Mouse (Mus musculus) T-helper 1 cell (primary cell): ENCODE measurements at regions not wholly inside any gene's neighbourhood (a gene's known extent, or its start where the extent isn't known, plus 50 kb on each side); places are given as distances from the start of the nearest gene placed in this dataset.

Source experiments
- in situ Hi-C: fragments of 300-600 bp; cut with MboI, MseI; formaldehyde crosslinking; loops from one replicate; pipeline ENCODE4 v1.15.1; 2025; ENCODE audit warnings: high pct_unique_total_duplicates

DNA sequence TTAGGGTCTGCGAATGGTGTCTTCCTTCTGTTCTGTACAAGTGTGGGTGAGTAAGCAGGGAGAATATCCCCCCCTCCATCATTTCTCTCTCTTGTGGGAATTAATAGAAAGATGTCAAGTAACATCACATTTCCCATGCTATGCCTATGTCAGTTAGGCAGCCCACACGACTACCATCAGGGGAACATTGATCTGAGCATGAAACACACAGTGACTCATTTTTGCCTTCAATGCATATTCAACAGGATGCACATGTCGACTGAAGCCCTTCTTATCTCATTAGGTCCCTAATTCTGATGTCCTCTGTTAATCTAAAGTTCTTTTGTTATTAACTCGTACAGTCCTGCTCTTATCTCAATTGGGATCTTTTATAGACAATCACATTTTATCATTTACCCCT, 60.4 kb upstream of the Samsn1 start:
- in situ Hi-C loops: no loop called here

DNA sequence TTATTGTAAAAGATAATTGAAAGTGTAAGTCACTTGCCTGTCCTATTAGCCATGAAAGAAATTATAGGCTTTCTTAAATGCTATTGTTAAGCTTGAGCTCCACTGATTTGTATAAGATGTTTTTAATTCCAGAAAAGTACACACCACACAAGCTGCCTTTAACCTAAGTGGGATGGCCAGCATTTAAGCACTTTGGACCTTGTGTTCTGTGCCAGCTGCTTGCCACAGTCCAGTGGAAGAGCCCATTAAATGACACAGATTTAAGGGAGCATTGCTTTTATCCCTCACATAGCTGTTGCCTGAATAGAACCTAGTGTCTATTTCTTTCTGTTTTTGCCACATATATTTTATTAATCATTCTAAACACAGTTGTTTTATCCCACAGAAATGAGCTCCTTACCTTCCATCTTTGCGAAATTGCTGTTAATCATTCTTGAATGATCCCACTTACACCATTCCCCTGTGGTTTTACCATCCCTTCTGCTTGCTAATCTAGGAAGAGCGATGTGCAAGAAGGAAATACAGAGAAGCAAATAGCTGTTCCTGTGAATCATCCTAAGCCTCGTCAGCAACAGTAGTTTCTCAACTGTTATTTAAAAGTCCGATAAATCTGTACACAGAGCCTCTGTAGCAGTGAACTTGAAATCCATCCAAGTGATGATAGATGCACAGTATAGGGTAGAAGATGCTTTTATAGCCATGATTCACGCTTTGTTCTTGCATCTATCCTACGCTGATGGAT, 57.9 kb upstream of the Samsn1 start:
- in situ Hi-C loops: no loop called here

DNA sequence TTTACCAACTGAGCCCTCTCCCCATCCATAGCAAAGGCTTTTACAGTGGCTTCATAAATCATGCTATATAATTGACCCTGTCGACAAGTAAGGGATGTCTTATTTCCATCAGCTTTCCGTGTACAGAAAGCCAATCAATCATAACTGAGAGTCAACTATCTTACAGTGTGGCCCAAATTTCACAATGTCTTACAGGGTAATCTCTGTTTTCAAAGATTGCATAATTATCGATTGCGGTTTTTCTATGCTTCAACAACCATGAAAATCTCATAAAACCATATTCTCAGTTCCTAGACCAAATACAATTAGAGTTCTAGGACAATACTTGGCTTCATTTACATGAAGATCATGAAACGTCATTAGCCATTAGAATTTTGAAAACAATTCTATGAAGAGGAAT, 56.1 kb upstream of the Samsn1 start:
- in situ Hi-C loops: no loop called here

GRCm38 (mm10) chr16:76076231-76076630, 54.1 kb upstream of the Samsn1 start:
- in situ Hi-C loops: no loop called here
